Mouse (Mus musculus) bone marrow macrophage, adult 2 months (primary cell): ENCODE measurements around the gene Nbea.

ENCODE experiments used
- CTCF ChIP-seq: IDR thresholded peaks from 2 replicates; pipeline ENCODE4 v1.5.1; 2012; ENCODE audit warnings: low read depth, mild to moderate bottlenecking, low read length, moderate library complexity
- POLR2A ChIP-seq: IDR thresholded peaks from 2 replicates; pipeline ENCODE4 v1.6.1; 2012; ENCODE audit warnings: mild to moderate bottlenecking, low read depth, low read length, borderline replicate concordance

- TF ChIP-seq POLR2A, result no peak
- TF ChIP-seq CTCF, result no peak
These were observed 233.5 kb downstream of the Nbea start for GRCm38 (mm10) chr3:55949994-55950393.
